Mouse (Mus musculus) heart, adult 2 months (tissue): Measurements from ENCODE around the gene Prkar2b.

Experiments used
- CTCF ChIP-seq: fragments of 200-600 bp; IDR thresholded peaks from 2 replicates; pipeline ENCODE4 v1.8.1; 2022; ENCODE audit warnings: antibody characterized with exemption, mild to moderate bottlenecking, moderate library complexity
- POLR2A ChIP-seq: fragments of 200-500 bp; IDR thresholded peaks from 2 replicates; pipeline ENCODE4 v1.6.1; 2011; ENCODE audit warnings: mild to moderate bottlenecking, low read depth, low read length, control low read depth; ENCODE audit not compliant: insufficient read depth

- TF ChIP-seq CTCF (no peak), POLR2A (no peak)
Measured at GRCm38 (mm10) chr12:32084601-32085000, 23.5 kb upstream of the Prkar2b start.
